Mouse (Mus musculus): Measurements from ENCODE around the gene Hpn.

Gene Hpn

GRCm38 (mm10) chr7:31081106-31081505, 34.0 kb downstream of the Hpn start:
- no peak for DNase-seq (ENCODE audit: low read depth, low spot score)

GRCm38 (mm10) chr7:31080611-31081010, 34.5 kb downstream of the Hpn start:
- no peak for DNase-seq (ENCODE audit: low read depth, low spot score)

- no peak for DNase-seq (ENCODE audit: low read depth, low spot score)
Measured at GRCm38 (mm10) chr7:31079670-31080069, 35.4 kb downstream of the Hpn start.

GRCm38 (mm10) chr7:31077885-31078445, 37.1 kb downstream of the Hpn start:
- DNase-seq (ENCODE audit: low read depth, low spot score) = peak; percentile 34

- no peak for DNase-seq (ENCODE audit: low read depth, low spot score)
Measured at GRCm38 (mm10) chr7:31077470-31077869, 37.6 kb downstream of the Hpn start.

GRCm38 (mm10) chr7:31076492-31076891, 38.6 kb downstream of the Hpn start, which contains the start of gene Fxyd3:
TSS of gene Fxyd3 (minus strand) at chr7:31076704.
- DNase-seq (ENCODE audit: low read depth, low spot score) = no peak

- DNase-seq (ENCODE audit: low read depth, low spot score) = no peak
Measured at GRCm38 (mm10) chr7:31074713-31075069, 40.4 kb downstream of the Hpn start.

GRCm38 (mm10) chr7:31074061-31074712, 40.9 kb downstream of the Hpn start:
- no peak for DNase-seq (ENCODE audit: low read depth, low spot score)

GRCm38 (mm10) chr7:31073546-31073945, 41.5 kb downstream of the Hpn start:
- no peak for DNase-seq (ENCODE audit: low read depth, low spot score)

GRCm38 (mm10) chr7:31072326-31072725, 42.8 kb downstream of the Hpn start:
- DNase-seq (ENCODE audit: low read depth, low spot score) = no peak

GRCm38 (mm10) chr7:31070324-31070723, 44.8 kb downstream of the Hpn start:
- no peak for DNase-seq (ENCODE audit: low read depth, low spot score)

GRCm38 (mm10) chr7:31069491-31069890, 45.6 kb downstream of the Hpn start:
- no peak for DNase-seq (ENCODE audit: low read depth, low spot score)

GRCm38 (mm10) chr7:31067836-31068235, 47.3 kb downstream of the Hpn start:
- no peak for DNase-seq (ENCODE audit: low read depth, low spot score)

- DNase-seq (ENCODE audit: low read depth, low spot score) = no peak
Measured at GRCm38 (mm10) chr7:31063074-31063560, 52.0 kb downstream of the Hpn start.

- no peak for DNase-seq (ENCODE audit: low read depth, low spot score)
Measured at GRCm38 (mm10) chr7:31060621-31061010, 54.5 kb downstream of the Hpn start.

- DNase-seq (ENCODE audit: low read depth, low spot score) = no peak
Measured at GRCm38 (mm10) chr7:31059919-31060620, 55.0 kb downstream of the Hpn start.

GRCm38 (mm10) chr7:31059108-31059507, 56.0 kb downstream of the Hpn start, which contains the start of gene Lgi4:
TSS of gene Lgi4 (plus strand) at chr7:31059342.
- peak; percentile 71 for DNase-seq (ENCODE audit: low read depth, low spot score)

- no peak for DNase-seq (ENCODE audit: low read depth, low spot score)
Measured at GRCm38 (mm10) chr7:31058211-31058610, 56.9 kb downstream of the Hpn start.

- DNase-seq (ENCODE audit: low read depth, low spot score) = no peak
Measured at GRCm38 (mm10) chr7:31057730-31058129, 57.4 kb downstream of the Hpn start.

- DNase-seq (ENCODE audit: low read depth, low spot score) = no peak
Measured at GRCm38 (mm10) chr7:31057071-31057470, 58.0 kb downstream of the Hpn start, which contains the start of gene Fxyd1. TSS of gene Fxyd1 (minus strand) at chr7:31057199.

- DNase-seq (ENCODE audit: low read depth, low spot score) = no peak
Measured at GRCm38 (mm10) chr7:31056448-31056847, 58.6 kb downstream of the Hpn start.

- no peak for DNase-seq (ENCODE audit: low read depth, low spot score)
Measured at GRCm38 (mm10) chr7:31055883-31056282, 59.2 kb downstream of the Hpn start.
